Mouse (Mus musculus) spleen, adult 2 months (tissue): ENCODE measurements around the gene Pde2a. TPM values are rescaled to one million over a fixed set of nuclear protein-coding genes. Genes with fewer than 3 reads are reported as not detected.

Source experiments
- DNase-seq, 2 experiments: peaks; one replicate each; pipeline versions ENCODE4 v3.0.0 to v3.0.0-alpha.2; 2012 to 2021; ENCODE audit warnings: low spot score in 2 of 2, low read depth in 1 of 2
- H3K27ac ChIP-seq: fragments of 200-500 bp; 2 replicates; pipeline ENCODE4 v1.5.1; 2012; ENCODE audit warnings: low read length, inconsistent platforms; ENCODE audit not compliant: insufficient read depth
- H3K27me3 ChIP-seq: fragments of 200-500 bp; 2 replicates; pipeline ENCODE4 v1.6.1; 2012; ENCODE audit warnings: mild to moderate bottlenecking, moderate library complexity, low read length, inconsistent platforms; ENCODE audit not compliant: control insufficient read depth, insufficient read depth
- H3K36me3 ChIP-seq: fragments of 200-500 bp; 2 replicates; pipeline ENCODE4 v1.6.1; 2012; ENCODE audit warnings: mild to moderate bottlenecking, low read length, inconsistent platforms; ENCODE audit not compliant: control insufficient read depth, insufficient read depth
- H3K4me1 ChIP-seq: fragments of 200-500 bp; 2 replicates; pipeline ENCODE4 v1.6.1; 2011; ENCODE audit warnings: inconsistent platforms; ENCODE audit not compliant: control insufficient read depth, insufficient read depth, insufficient read length
- H3K4me3 ChIP-seq: fragments of 200-500 bp; 2 replicates; pipeline ENCODE4 v1.5.1; 2011; ENCODE audit warnings: mild to moderate bottlenecking, inconsistent platforms; ENCODE audit not compliant: insufficient read depth, insufficient read length; ENCODE audit errors: extremely low read depth
- CTCF ChIP-seq: fragments of 200-500 bp; IDR thresholded peaks from 2 replicates; pipeline ENCODE4 v1.5.1; 2011; ENCODE audit warnings: mild to moderate bottlenecking, inconsistent platforms; ENCODE audit not compliant: insufficient read depth, insufficient read length, insufficient replicate concordance; ENCODE audit errors: extremely low read depth
- POLR2A ChIP-seq: fragments of 200-500 bp; IDR thresholded peaks from 2 replicates; pipeline ENCODE4 v1.6.1; 2011; ENCODE audit warnings: low read depth, low read length, inconsistent platforms
- WGBS: fragments of 180-500 bp; shearing (Covaris S2); methylation state at CpG from one replicate; pipeline ENCODE4 v1.1.7; 2018; 5-methylcytosine and 5-hydroxymethylcytosine counted together
- polyA plus RNA-seq: library from polyadenylated mRNA; depleted of rRNA; stranded (reverse); fragments of >200 nt; gene quantifications from 2 replicates; pipeline ENCODE4 v1.2.3, GENCODE M21; 2012

Gene Pde2a
- polyA plus RNA-seq, 1 experiment = 48.4 TPM

GRCm38 (mm10) chr7:101514768-101515167, 93.3 kb downstream of the Pde2a start:
- H3K27me3 ChIP-seq = no peaks in the 10 kb centered on the region
- H3K4me1 ChIP-seq = no peaks in the 10 kb centered on the region
- TF ChIP-seq CTCF = no peak
- no peak for TF ChIP-seq POLR2A
- H3K36me3 ChIP-seq = peaks cover 10% of the 10 kb centered on the region
- DNase-seq = no peak
- H3K27ac ChIP-seq = no peak overlapping the region
- WGBS = 85% methylated on average over 6 of the region's 6 CpGs
- no peak overlapping the region for H3K4me3 ChIP-seq

GRCm38 (mm10) chr7:101515295-101515694, 93.8 kb downstream of the Pde2a start:
- Histone ChIP-seq H3K36me3 (peaks cover 10% of the 10 kb centered on the region), H3K4me1 (no peaks in the 10 kb centered on the region), H3K4me3 (no peak overlapping the region), H3K27ac (no peak overlapping the region), H3K27me3 (no peaks in the 10 kb centered on the region)
- no peak for TF ChIP-seq POLR2A
- no peak for TF ChIP-seq CTCF
- WGBS = 72% methylated on average over 6 of the region's 6 CpGs
- no peak for DNase-seq

DNA sequence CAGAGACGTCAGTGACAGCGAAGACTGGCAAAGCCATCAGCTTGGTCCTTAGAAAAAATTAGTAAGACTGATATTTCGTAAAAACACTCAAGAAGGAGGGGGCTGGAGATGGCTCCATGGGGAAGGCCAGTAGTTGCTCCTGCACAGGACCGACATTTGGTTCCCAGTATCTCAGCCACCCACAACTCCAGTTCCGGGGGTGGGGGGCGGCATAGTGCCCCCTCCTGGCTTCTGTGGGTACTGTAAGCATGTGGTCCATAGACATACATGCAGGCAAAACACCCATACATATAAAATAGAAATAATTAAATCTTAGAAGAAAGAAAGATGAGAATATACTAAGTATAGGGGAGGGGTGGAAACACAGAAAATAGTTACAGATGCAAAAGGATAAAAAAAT, 95.0 kb downstream of the Pde2a start:
- H3K27ac ChIP-seq = no peak overlapping the region
- TF ChIP-seq POLR2A (no peak), CTCF (peak; percentile 26; the same call in 1 of the 2 replicates)
- no peak overlapping the region for H3K4me3 ChIP-seq
- DNase-seq = no peak
- H3K4me1 ChIP-seq = no peaks in the 10 kb centered on the region
- H3K36me3 ChIP-seq = peaks cover 5% of the 10 kb centered on the region
- WGBS = 68% methylated on average over 6 of the region's 6 CpGs
- H3K27me3 ChIP-seq = no peaks in the 10 kb centered on the region

DNA sequence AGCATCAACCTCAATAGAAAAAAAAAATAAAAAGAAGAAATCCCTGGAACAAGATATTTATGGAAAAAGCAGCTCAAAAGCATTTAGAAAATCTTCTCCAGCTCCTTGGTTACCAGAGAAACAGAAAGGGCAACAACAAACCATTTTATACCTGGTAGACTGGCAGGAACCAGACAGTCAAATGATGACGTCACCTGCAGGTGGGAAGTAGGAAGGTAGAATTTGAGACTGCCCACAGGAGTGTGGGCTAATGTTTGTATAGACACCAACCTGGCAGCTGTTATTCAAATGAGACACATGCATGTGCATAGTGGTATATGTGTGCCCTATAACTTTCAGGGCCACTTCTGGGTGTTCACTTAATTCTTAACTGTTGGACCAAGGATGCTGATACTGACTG, 100.2 kb downstream of the Pde2a start:
- no peak for TF ChIP-seq CTCF
- TF ChIP-seq POLR2A = no peak
- no peaks in the 10 kb centered on the region for H3K36me3 ChIP-seq
- DNase-seq = no peak
- no peaks in the 10 kb centered on the region for H3K27me3 ChIP-seq
- no peak overlapping the region for H3K27ac ChIP-seq
- no peaks in the 10 kb centered on the region for H3K4me1 ChIP-seq
- no peak overlapping the region for H3K4me3 ChIP-seq
- WGBS = 62% methylated on average over 1 of the region's 1 CpGs

DNA sequence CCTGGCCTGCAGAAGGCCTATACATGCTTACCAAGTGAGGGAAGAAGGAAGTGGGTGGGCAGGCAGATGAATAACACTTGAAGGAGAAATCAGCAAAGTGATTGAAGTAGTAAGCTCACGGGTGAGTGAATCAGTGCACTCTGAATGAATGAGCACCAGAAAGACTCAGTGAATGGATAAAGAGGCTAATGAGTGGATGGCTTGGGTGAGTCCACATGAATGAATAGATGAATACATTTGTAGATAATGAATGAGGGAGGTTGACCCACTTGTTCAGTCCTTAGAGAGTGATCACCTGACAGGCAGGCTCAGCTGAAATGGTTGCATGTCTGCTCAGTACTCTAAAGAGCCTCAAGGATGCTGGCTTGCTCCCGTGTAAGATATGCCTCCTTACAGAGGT, 101.7 kb downstream of the Pde2a start:
- WGBS = 76% methylated on average over 2 of the region's 2 CpGs
- Histone ChIP-seq H3K4me1 (no peaks in the 10 kb centered on the region), H3K27ac (no peak overlapping the region), H3K27me3 (no peaks in the 10 kb centered on the region), H3K36me3 (no peaks in the 10 kb centered on the region), H3K4me3 (no peak overlapping the region)
- no peak for DNase-seq
- TF ChIP-seq POLR2A (no peak), CTCF (no peak)

GRCm38 (mm10) chr7:101526484-101526883, 105.0 kb downstream of the Pde2a start:
- TF ChIP-seq POLR2A (no peak), CTCF (no peak)
- Histone ChIP-seq H3K27me3 (no peaks in the 10 kb centered on the region), H3K4me1 (no peaks in the 10 kb centered on the region), H3K27ac (no peak overlapping the region), H3K36me3 (no peaks in the 10 kb centered on the region), H3K4me3 (no peak overlapping the region)
- DNase-seq = no peak
- 77% methylated on average over 7 of the region's 7 CpGs for WGBS

DNA sequence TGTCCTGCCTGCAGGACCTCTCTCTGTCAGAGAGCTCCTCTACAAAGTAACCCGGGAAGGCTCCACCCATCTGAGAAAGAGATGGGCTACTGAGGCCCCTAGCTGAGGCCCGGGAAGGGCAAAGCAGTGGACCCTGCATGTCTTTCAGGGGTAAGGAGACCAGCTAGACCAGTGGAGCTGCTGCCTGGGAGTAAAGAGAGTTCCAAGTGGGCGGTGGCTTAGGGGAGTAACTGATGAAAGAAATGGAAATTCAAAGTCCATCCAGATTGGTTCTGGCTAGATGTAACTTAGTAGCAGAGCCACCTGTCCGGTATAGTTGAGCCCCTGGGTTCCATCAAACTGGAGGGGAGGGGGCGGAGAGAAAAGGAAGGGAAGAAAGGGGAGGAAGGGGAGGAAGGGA, 112.9 kb downstream of the Pde2a start:
- Histone ChIP-seq H3K4me1 (no peaks in the 10 kb centered on the region; the same call in 1 of the 2 replicates), H3K27ac (no peak overlapping the region), H3K36me3 (no peaks in the 10 kb centered on the region), H3K27me3 (no peaks in the 10 kb centered on the region), H3K4me3 (no peak overlapping the region)
- 72% methylated on average over 5 of the region's 5 CpGs for WGBS
- TF ChIP-seq POLR2A = no peak
- TF ChIP-seq CTCF = no peak
- DNase-seq = no peak
